Mouse (Mus musculus): ENCODE results near the gene Cpne5. TPM values are rescaled to one million over a fixed set of nuclear protein-coding genes. Genes with fewer than 3 reads are reported as not detected.
"Not testable (repeated sequence)": the region's sequence is repeated elsewhere in the genome, so short reads cannot be mapped to it uniquely, and the experiment has no call there.

The Cpne5 gene
- total RNA-seq, 2 experiments from 2014 or later = not detected

- no peak for TF ChIP-seq CTCF (IDR thresholded peaks at IDR 0.05)
- intact Hi-C loops (cut with DNase I) = no loop called here
Measured at GRCm38 (mm10) chr17:29123578-29124174, 114.3 kb downstream of the Cpne5 start.

GRCm38 (mm10) chr17:29122817-29123216, 115.2 kb downstream of the Cpne5 start:
- intact Hi-C loops (cut with DNase I) = no loop called here
- no peak overlapping the region for H3K4me3 ChIP-seq
- no peak overlapping the region for H3K27ac ChIP-seq
- no peak for DNase-seq
- no peak for TF ChIP-seq CTCF (IDR thresholded peaks at IDR 0.05)

More at GRCm38 (mm10) chr17:29123578-29124174, 114.3 kb downstream of the Cpne5 start:
- no peak for DNase-seq
- Histone ChIP-seq H3K27ac (no peak overlapping the region), H3K4me3 (no peak overlapping the region)

GRCm38 (mm10) chr17:29120666-29121065, 117.3 kb downstream of the Cpne5 start:
- TF ChIP-seq CTCF (IDR thresholded peaks at IDR 0.05) = no peak
- intact Hi-C loops (cut with DNase I) = no loop called here
- Histone ChIP-seq H3K27ac (no peak overlapping the region), H3K4me3 (no peak overlapping the region)
- DNase-seq = no peak

- no peak overlapping the region for H3K27ac ChIP-seq
- intact Hi-C loops (cut with DNase I) = no loop called here
- DNase-seq = no peak
- no peak for TF ChIP-seq CTCF (IDR thresholded peaks at IDR 0.05)
- H3K4me3 ChIP-seq = no peak overlapping the region
Measured at GRCm38 (mm10) chr17:29118057-29118456, 119.9 kb downstream of the Cpne5 start.

- intact Hi-C loops (cut with DNase I) = no loop called here
- no peak for TF ChIP-seq CTCF (IDR thresholded peaks at IDR 0.05)
- H3K27ac ChIP-seq = no peak overlapping the region
- H3K4me3 ChIP-seq = no peak overlapping the region
- no peak for DNase-seq
Measured at GRCm38 (mm10) chr17:29117006-29117648, 120.8 kb downstream of the Cpne5 start.

DNA sequence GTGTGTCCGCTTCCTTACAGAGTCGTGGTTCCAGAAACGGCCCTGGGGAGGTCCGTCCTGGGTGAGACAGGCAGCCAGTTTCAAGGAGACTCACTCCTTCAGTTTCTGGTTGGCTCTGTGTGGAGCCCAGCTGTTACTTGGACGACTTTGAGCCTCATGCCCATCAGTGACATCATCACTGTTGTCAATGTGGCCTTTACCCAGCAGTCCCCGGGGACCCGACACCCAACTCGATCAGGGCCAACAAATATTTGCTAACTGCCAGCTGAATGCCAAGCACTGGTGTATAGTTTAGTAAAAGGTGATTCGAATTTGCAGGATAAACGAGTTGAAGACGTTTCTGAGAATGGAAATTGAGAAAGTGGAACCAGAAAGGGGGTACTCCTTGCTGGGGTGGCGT, 121.9 kb downstream of the Cpne5 start:
- intact Hi-C loops (cut with DNase I) = no loop called here
- DNase-seq = no peak
- no peak overlapping the region for H3K27ac ChIP-seq
- no peak for TF ChIP-seq CTCF (IDR thresholded peaks at IDR 0.05)
- H3K4me3 ChIP-seq = no peak overlapping the region

GRCm38 (mm10) chr17:29113591-29114352, 124.2 kb downstream of the Cpne5 start, which contains the start of gene Rab44:
TSS of gene Rab44 (plus strand) at chr17:29114145.
- intact Hi-C loops (cut with DNase I) = no loop called here
- no peak for DNase-seq
- Histone ChIP-seq H3K4me3 (no peak within 1 kb of the TSS), H3K27ac (no peak within 1 kb of the TSS)
- TF ChIP-seq CTCF (IDR thresholded peaks at IDR 0.05) = no peak

GRCm38 (mm10) chr17:29111332-29111731, 126.6 kb downstream of the Cpne5 start:
- no peak overlapping the region for H3K4me3 ChIP-seq
- intact Hi-C loops (cut with DNase I) = no loop called here
- H3K27ac ChIP-seq = no peak overlapping the region
- no peak for DNase-seq
- TF ChIP-seq CTCF (IDR thresholded peaks at IDR 0.05) = no peak

- H3K27ac ChIP-seq; intact Hi-C loops (cut with DNase I); H3K4me3 ChIP-seq; DNase-seq: not testable (repeated sequence)
Measured at GRCm38 (mm10) chr17:29110356-29110755, 127.6 kb downstream of the Cpne5 start.

Other genes starting within 250 kb of the Cpne5 start
- gene Stk38, start 230.2 kb downstream of the Cpne5 start, total RNA-seq (2021) = 10 to 100 TPM; 26.9 to 29.2 TPM
- 10 to 100 TPM; 38.8 to 55.6 TPM for gene Srsf3, start 205.5 kb downstream of the Cpne5 start, total RNA-seq (2021)
- gene Cdkn1a, start 147.2 kb downstream of the Cpne5 start, total RNA-seq (2021) = 100 to 1,000 TPM in 1 of 2 experiments, 10 to 100 TPM in 1; 32.6 to 103 TPM
- gene Rab44, start 124.0 kb downstream of the Cpne5 start, total RNA-seq (2021) = under 1 TPM in 1 of 2 experiments, not detected in 1; 0.59 TPM
- 1 to 10 TPM; 5.1 to 7.3 TPM for gene Ppil1, start 26.0 kb upstream of the Cpne5 start, total RNA-seq (2021)
- 100 to 1,000 TPM; 110 to 121 TPM for gene BC004004, start 30.6 kb upstream of the Cpne5 start, total RNA-seq (2021)
- gene Pi16, start 79.5 kb upstream of the Cpne5 start, total RNA-seq (2021) = 10 to 100 TPM; 21.9 to 52.6 TPM
- gene Mtch1, start 109.8 kb upstream of the Cpne5 start, total RNA-seq (2021) = 100 to 1,000 TPM in 1 of 2 experiments, 10 to 100 TPM in 1; 78.5 to 109 TPM
- 1 to 10 TPM in 1 of 2 experiments, under 1 TPM in 1; 0.74 to 1.1 TPM for gene Fgd2, start 122.7 kb upstream of the Cpne5 start, total RNA-seq (2021)